Mouse (Mus musculus) limb, embryonic 11.5 days (tissue): ENCODE measurements around the gene Trim63. TPM values are rescaled to one million over a fixed set of nuclear protein-coding genes. Genes with fewer than 3 reads are reported as not detected.

Experiments
- ATAC-seq: fragments of 200-750 bp; cut with Nextera tagmentation; 2 replicates; pipeline ENCODE4 v1.8.0; 2017; ENCODE audit warnings: low read depth; ENCODE audit not compliant: insufficient number of reproducible peaks, low FRiP score, low TSS enrichment
- DNase-seq: peaks from one replicate; pipeline ENCODE4 v3.0.0-alpha.2; 2015; ENCODE audit warnings: low spot score
- H3K27ac ChIP-seq: fragments of 300-500 bp; sonication (generic); replicated peaks from 2 replicates; pipeline ENCODE4 v1.5.1; 2014; ENCODE audit warnings: low read depth, mild to moderate bottlenecking, low read length
- H3K27me3 ChIP-seq: fragments of 300-500 bp; sonication (generic); 2 replicates; pipeline ENCODE4 v1.6.1; 2014; ENCODE audit warnings: mild to moderate bottlenecking, low read length, mixed read lengths; ENCODE audit not compliant: control insufficient read depth, insufficient read depth
- H3K36me3 ChIP-seq: fragments of 300-500 bp; sonication (generic); 2 replicates; pipeline ENCODE4 v1.6.1; 2014; ENCODE audit warnings: mild to moderate bottlenecking, low read length, moderate library complexity, mixed read lengths; ENCODE audit not compliant: control insufficient read depth, insufficient read depth
- H3K4me1 ChIP-seq: fragments of 300-500 bp; sonication (generic); 2 replicates; pipeline ENCODE4 v1.6.1; 2014; ENCODE audit warnings: low read length, mixed read lengths; ENCODE audit not compliant: control insufficient read depth, insufficient read depth
- H3K4me2 ChIP-seq: fragments of 300-500 bp; sonication (generic); 2 replicates; pipeline ENCODE4 v1.6.1; 2014; ENCODE audit warnings: low read depth, mild to moderate bottlenecking, moderate library complexity; ENCODE audit not compliant: severe bottlenecking
- H3K4me3 ChIP-seq: fragments of 300-500 bp; sonication (generic); 2 replicates; pipeline ENCODE4 v1.5.1; 2014; ENCODE audit warnings: low read depth, low read length
- H3K9ac ChIP-seq: fragments of 300-500 bp; sonication (generic); 2 replicates; pipeline ENCODE4 v1.6.1; 2014; ENCODE audit warnings: mild to moderate bottlenecking, low read length
- H3K9me3 ChIP-seq: fragments of 300-500 bp; sonication (generic); 2 replicates; pipeline ENCODE4 v1.6.1; 2016; ENCODE audit warnings: low read length; ENCODE audit not compliant: control insufficient read depth
- WGBS: fragments of 180-500 bp; shearing (Covaris S2); extraction: QIAGEN DNeasy Blood & Tissue Kit; methylation state at CpG from one replicate; pipeline ENCODE4 v1.1.7; 2014; 5-methylcytosine and 5-hydroxymethylcytosine counted together
- polyA plus RNA-seq: library from polyadenylated mRNA; unstranded; fragments of >200 nt; fragmentation: Nextera tagmentation; extraction: Ambion mirVana; gene quantifications from 2 replicates; pipeline ENCODE4 v1.2.1, GENCODE M21; 2014

Trim63 gene
- polyA plus RNA-seq, 1 experiment from 2014 or later, result 0.51 TPM

- H3K27ac ChIP-seq, result no peak overlapping the region
- no peak overlapping the region for H3K4me3 ChIP-seq
- H3K9me3 ChIP-seq, result no peaks in the 10 kb centered on the region
- H3K4me1 ChIP-seq, result peaks cover 7% of the 10 kb centered on the region; the same call in 1 of the 2 replicates
- ATAC-seq (no peak), DNase-seq (no peak)
- H3K27me3 ChIP-seq, result peaks cover 3% of the 10 kb centered on the region
- H3K4me2 ChIP-seq, result no peak overlapping the region
- H3K9ac ChIP-seq, result no peak overlapping the region
- WGBS, result 90% methylated on average over 6 of the region's 6 CpGs
- H3K36me3 ChIP-seq, result no peaks in the 10 kb centered on the region
Observed at GRCm38 (mm10) chr4:134350641-134351040, 35.7 kb downstream of the Trim63 start.

GRCm38 (mm10) chr4:134351329-134352260 is 36.7 kb downstream of the Trim63 start:
- Histone ChIP-seq H3K4me3 (no peak overlapping the region), H3K4me1 (peaks cover 14% of the 10 kb centered on the region), H3K4me2 (no peak overlapping the region), H3K27ac (no peak overlapping the region), H3K27me3 (no peaks in the 10 kb centered on the region), H3K9ac (no peak overlapping the region), H3K36me3 (no peaks in the 10 kb centered on the region), H3K9me3 (no peaks in the 10 kb centered on the region)
- DNase-seq (no peak), ATAC-seq (no peak)
- 52% methylated on average over 18 of the region's 18 CpGs for WGBS

GRCm38 (mm10) chr4:134352261-134352707 is 37.4 kb downstream of the Trim63 start:
- H3K4me2 ChIP-seq, result no peak overlapping the region
- H3K36me3 ChIP-seq, result no peaks in the 10 kb centered on the region
- H3K4me1 ChIP-seq, result peaks cover 18% of the 10 kb centered on the region
- ATAC-seq (no peak), DNase-seq (no peak)
- no peak overlapping the region for H3K27ac ChIP-seq
- WGBS, result 74% methylated on average over 12 of the region's 12 CpGs
- no peaks in the 10 kb centered on the region for H3K9me3 ChIP-seq
- no peaks in the 10 kb centered on the region for H3K27me3 ChIP-seq
- no peak overlapping the region for H3K9ac ChIP-seq
- no peak overlapping the region for H3K4me3 ChIP-seq

GRCm38 (mm10) chr4:134352929-134353328 is 38.0 kb downstream of the Trim63 start:
- Histone ChIP-seq H3K4me2 (no peak overlapping the region), H3K9ac (no peak overlapping the region), H3K27ac (no peak overlapping the region), H3K36me3 (no peaks in the 10 kb centered on the region), H3K4me1 (peaks cover 18% of the 10 kb centered on the region), H3K27me3 (no peaks in the 10 kb centered on the region), H3K4me3 (no peak overlapping the region), H3K9me3 (no peaks in the 10 kb centered on the region)
- 74% methylated on average over 7 of the region's 7 CpGs for WGBS
- ATAC-seq (no peak), DNase-seq (no peak)

GRCm38 (mm10) chr4:134353527-134354409 is 38.8 kb downstream of the Trim63 start:
- no peak overlapping the region for H3K27ac ChIP-seq
- ATAC-seq, result no peak

GRCm38 (mm10) chr4:134355841-134356452 is 41.0 kb downstream of the Trim63 start:
- peaks cover 18% of the 10 kb centered on the region for H3K4me1 ChIP-seq
- no peaks in the 10 kb centered on the region for H3K27me3 ChIP-seq
- no peak overlapping the region for H3K4me3 ChIP-seq
- 46% methylated on average over 16 of the region's 16 CpGs for whole genome bisulfite sequencing
- no peak overlapping the region for H3K27ac ChIP-seq
- DNase-seq (no peak), ATAC-seq (no peak)
- H3K4me2 ChIP-seq, result no peak overlapping the region
- H3K9me3 ChIP-seq, result no peaks in the 10 kb centered on the region
- no peaks in the 10 kb centered on the region for H3K36me3 ChIP-seq
- no peak overlapping the region for H3K9ac ChIP-seq

More at GRCm38 (mm10) chr4:134353527-134354409, 38.8 kb downstream of the Trim63 start:
- no peaks in the 10 kb centered on the region for H3K36me3 ChIP-seq
- WGBS, result 70% methylated on average over 5 of the region's 5 CpGs
- no peak for DNase-seq
- peaks cover 18% of the 10 kb centered on the region for H3K4me1 ChIP-seq
- no peaks in the 10 kb centered on the region for H3K9me3 ChIP-seq
- no peak overlapping the region for H3K4me3 ChIP-seq
- no peak overlapping the region for H3K9ac ChIP-seq
- no peaks in the 10 kb centered on the region for H3K27me3 ChIP-seq
- no peak overlapping the region for H3K4me2 ChIP-seq

GRCm38 (mm10) chr4:134356591-134357460 is 41.9 kb downstream of the Trim63 start:
- Histone ChIP-seq H3K9me3 (no peaks in the 10 kb centered on the region), H3K27ac (no peak overlapping the region), H3K4me1 (peaks cover 16% of the 10 kb centered on the region), H3K9ac (no peak overlapping the region), H3K36me3 (no peaks in the 10 kb centered on the region), H3K4me3 (no peak overlapping the region), H3K4me2 (no peak overlapping the region; the same call in 1 of the 2 replicates), H3K27me3 (no peaks in the 10 kb centered on the region)
- DNase-seq (peak; percentile 84), ATAC-seq (no peak)
- 24% methylated on average over 22 of the region's 22 CpGs for WGBS
